Mouse (Mus musculus): ENCODE measurements around the gene Slc12a7. TPM values are rescaled to one million over a fixed set of nuclear protein-coding genes. Genes with fewer than 3 reads are reported as not detected.

Slc12a7 gene
- polyA plus RNA-seq, 1 experiment from 2014 or later, result 31.3 TPM

DNA sequence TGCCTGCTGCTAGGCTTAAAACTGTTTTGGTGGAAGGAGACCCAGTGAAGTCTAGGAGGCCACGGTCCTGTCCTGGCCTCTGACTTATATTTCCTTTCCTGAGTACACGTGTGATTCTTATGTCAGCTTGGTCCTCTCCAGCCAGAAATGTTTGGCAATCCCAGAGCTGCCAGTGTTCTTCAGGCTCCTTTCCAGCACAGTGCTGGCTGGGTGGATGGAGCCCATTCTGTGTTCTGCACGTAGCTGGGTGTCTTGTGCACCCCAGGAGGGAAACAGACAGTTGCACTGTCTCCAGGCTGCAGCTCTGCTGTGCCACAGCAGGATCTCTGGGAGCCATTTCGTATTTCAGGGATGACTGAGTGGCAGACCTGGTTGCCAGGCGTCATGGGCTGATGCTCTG lies 66.2 kb downstream of the Slc12a7 start:
- no peaks in the 10 kb centered on the region for H3K27me3 ChIP-seq (replicated peaks)
- H3K4me2 ChIP-seq (replicated peaks), result no peak overlapping the region
- H3K9ac ChIP-seq, result no peak overlapping the region
- H3K4me1 ChIP-seq, result no peaks in the 10 kb centered on the region
- no peak overlapping the region for H3K27ac ChIP-seq
- H3K9me3 ChIP-seq, result no peaks in the 10 kb centered on the region
- 90% methylated on average over 5 of the region's 5 CpGs for WGBS
- H3K36me3 ChIP-seq, result peaks cover 92% of the 10 kb centered on the region
- no peak for ATAC-seq (ENCODE audit: low FRiP score, low read depth)
- H3K4me3 ChIP-seq, result no peak overlapping the region

DNA sequence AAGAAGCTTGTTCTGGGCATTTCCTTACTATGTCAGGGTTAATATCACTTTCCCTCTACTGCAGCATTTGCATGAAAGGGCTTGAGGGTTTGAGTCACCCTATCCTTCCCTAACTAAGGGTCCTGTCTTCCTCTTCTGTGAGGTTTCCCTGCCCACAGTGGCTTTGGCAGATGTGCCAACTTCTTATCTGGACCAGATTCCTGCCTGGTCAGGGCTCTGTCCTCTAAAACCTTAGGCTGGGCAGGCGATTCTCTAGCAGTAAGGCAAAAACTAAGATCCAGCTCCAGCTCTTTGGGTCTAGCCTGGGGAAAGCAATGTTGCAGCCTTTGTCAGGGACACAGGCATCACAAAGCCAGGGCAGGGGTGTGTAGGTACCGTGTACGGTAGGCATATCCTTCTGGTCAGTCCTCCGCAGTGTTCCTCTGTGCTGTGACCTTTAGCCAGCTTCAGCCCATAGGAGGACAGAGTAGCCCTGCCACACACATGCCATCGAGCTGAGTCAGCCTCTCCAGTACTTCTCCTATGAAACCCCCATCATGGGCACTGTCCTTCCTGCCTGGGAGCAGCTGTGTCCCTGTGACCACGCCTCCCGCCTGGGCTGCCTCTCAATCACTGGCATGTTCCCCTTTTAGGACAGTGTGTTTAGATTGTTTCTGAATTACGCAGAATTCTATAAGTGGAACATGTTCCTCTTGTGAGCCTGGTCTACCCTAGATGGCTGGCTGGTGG lies 70.7 kb downstream of the Slc12a7 start:
- H3K9me3 ChIP-seq, result no peaks in the 10 kb centered on the region
- H3K4me1 ChIP-seq, result no peaks in the 10 kb centered on the region
- peaks cover 86% of the 10 kb centered on the region for H3K36me3 ChIP-seq
- no peak overlapping the region for H3K4me2 ChIP-seq (replicated peaks)
- no peak overlapping the region for H3K9ac ChIP-seq
- 92% methylated on average over 8 of the region's 8 CpGs for WGBS
- H3K4me3 ChIP-seq, result no peak overlapping the region
- no peak for ATAC-seq (ENCODE audit: low FRiP score, low read depth)
- no peaks in the 10 kb centered on the region for H3K27me3 ChIP-seq (replicated peaks)
- no peak overlapping the region for H3K27ac ChIP-seq

DNA sequence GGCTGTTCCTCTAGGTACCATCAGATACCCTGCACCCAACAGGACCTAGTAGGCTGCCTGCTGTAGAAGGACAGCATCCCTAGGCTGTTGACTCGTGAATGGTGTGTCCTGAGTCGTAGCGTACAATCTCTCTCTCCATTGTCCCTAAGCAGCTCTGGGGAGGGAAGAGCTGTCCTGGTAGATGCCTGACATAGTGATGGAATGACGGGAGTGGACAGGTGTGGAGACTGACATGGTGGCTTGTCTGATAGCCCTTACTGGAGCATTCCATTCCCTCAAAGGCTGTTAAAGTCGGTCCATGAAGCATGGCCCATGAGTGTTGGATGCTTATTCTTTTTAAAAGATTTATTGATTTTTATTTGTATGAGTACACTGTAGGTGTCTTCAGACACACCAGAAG lies 72.0 kb downstream of the Slc12a7 start:
- H3K4me2 ChIP-seq (replicated peaks), result no peak overlapping the region
- WGBS, result 95% methylated on average over 5 of the region's 5 CpGs
- no peak overlapping the region for H3K4me3 ChIP-seq
- H3K36me3 ChIP-seq, result peaks cover 87% of the 10 kb centered on the region
- H3K9me3 ChIP-seq, result no peaks in the 10 kb centered on the region
- no peak overlapping the region for H3K27ac ChIP-seq
- no peaks in the 10 kb centered on the region for H3K27me3 ChIP-seq (replicated peaks)
- ATAC-seq (ENCODE audit: low FRiP score, low read depth), result no peak
- no peak overlapping the region for H3K9ac ChIP-seq
- H3K4me1 ChIP-seq, result no peaks in the 10 kb centered on the region

DNA sequence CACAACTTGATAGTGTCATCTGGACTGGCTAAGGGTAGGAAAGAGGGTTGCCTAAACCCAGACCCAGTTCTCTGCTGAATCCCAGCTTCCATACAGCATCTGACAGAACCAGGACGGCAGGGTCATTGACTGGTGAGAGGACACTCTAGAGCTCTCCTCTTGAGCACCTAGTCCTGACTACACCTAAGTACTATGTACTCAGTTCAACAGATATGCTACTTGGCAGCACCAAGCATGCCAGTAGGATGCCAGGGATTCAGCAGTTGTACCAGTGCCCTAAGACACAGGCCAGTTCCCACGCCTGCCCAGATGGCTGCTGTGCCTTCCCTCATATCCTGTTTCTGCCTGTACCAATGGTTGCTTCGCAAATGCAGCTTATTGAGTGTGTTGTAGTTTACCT lies 80.0 kb downstream of the Slc12a7 start:
- no peak overlapping the region for H3K27ac ChIP-seq
- peaks cover 89% of the 10 kb centered on the region for H3K36me3 ChIP-seq
- H3K4me1 ChIP-seq, result no peaks in the 10 kb centered on the region
- WGBS, result 91% methylated on average over 3 of the region's 3 CpGs
- H3K4me2 ChIP-seq (replicated peaks), result no peak overlapping the region
- no peaks in the 10 kb centered on the region for H3K9me3 ChIP-seq
- no peak overlapping the region for H3K4me3 ChIP-seq
- no peaks in the 10 kb centered on the region for H3K27me3 ChIP-seq (replicated peaks)
- no peak overlapping the region for H3K9ac ChIP-seq
- no peak for ATAC-seq (ENCODE audit: low FRiP score, low read depth)

DNA sequence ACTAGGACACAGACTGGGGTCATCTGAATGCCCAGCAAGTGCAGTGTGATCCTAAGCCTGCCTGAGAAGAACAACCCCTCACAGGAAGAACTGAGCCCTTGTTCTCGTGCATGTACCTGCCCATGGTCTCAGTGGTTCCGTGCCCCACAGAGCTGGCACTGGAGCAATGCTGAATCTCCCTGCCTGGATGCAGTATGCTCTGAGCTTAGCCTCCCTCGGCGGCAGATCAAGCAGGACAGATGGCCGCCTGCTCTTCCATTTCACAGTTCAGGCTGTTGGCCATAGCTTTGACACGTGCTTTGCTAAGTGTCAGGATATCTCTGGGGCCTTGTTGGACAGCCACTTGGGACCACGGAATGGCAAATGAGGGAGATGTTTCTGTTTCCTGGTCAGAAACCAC lies 81.3 kb downstream of the Slc12a7 start:
- H3K9ac ChIP-seq, result no peak overlapping the region
- no peak overlapping the region for H3K27ac ChIP-seq
- no peaks in the 10 kb centered on the region for H3K4me1 ChIP-seq
- H3K27me3 ChIP-seq (replicated peaks), result no peaks in the 10 kb centered on the region
- H3K36me3 ChIP-seq, result peaks cover 78% of the 10 kb centered on the region
- no peaks in the 10 kb centered on the region for H3K9me3 ChIP-seq
- ATAC-seq (ENCODE audit: low FRiP score, low read depth), result no peak
- no peak overlapping the region for H3K4me3 ChIP-seq
- H3K4me2 ChIP-seq (replicated peaks), result no peak overlapping the region
- 92% methylated on average over 7 of the region's 7 CpGs for WGBS

DNA sequence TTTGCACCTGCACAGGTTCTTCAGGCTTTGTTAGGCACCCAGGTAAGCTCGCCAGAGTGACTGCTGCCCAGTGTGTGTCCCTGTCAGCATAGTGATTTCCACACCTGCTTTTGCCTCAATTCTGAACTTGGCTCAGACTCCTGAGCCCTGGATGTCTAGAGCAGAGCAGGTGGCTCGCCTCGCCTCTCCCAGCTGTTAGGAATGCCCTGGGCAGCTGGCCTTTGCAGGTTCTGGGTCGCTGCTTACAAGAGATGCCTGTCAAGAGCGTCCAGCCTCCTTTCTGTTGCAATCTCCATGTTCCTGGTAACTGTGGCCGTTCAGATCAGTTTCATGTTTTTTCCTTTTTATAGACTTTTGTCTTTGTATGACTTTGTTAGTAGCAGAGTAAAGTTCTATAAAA lies 83.4 kb downstream of the Slc12a7 start:
- no peak for ATAC-seq (ENCODE audit: low FRiP score, low read depth)
- Histone ChIP-seq H3K4me1 (no peaks in the 10 kb centered on the region), H3K4me3 (no peak overlapping the region), H3K4me2 (replicated peaks) (no peak overlapping the region), H3K27ac (no peak overlapping the region), H3K36me3 (peaks cover 57% of the 10 kb centered on the region), H3K27me3 (replicated peaks) (no peaks in the 10 kb centered on the region), H3K9me3 (no peaks in the 10 kb centered on the region), H3K9ac (no peak overlapping the region)
- WGBS, result 82% methylated on average over 6 of the region's 6 CpGs

DNA sequence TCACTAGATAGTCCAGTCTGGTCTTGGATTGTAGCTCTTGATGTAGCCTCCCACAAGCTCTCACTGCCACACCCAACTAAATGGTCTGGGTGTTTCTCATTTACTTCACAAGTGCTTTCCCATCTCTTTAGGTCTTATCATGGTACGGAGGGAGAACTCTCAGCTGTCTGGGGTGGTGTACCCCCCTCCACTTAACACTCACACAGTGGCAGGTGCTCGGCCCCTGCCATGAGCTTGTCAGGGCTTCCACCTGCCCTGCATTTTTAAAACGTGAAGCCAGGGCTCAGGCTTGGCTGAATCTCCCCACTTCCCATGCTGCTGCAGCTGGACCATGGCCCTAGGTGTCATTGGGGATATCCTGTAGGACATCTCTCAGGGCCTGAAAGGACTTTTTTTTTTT lies 86.0 kb downstream of the Slc12a7 start:
- no peaks in the 10 kb centered on the region for H3K27me3 ChIP-seq (replicated peaks)
- 72% methylated on average over 3 of the region's 3 CpGs for WGBS
- no peak overlapping the region for H3K4me3 ChIP-seq
- no peak overlapping the region for H3K27ac ChIP-seq
- peaks cover 34% of the 10 kb centered on the region; the same call in 1 of the 2 replicates for H3K36me3 ChIP-seq
- H3K4me1 ChIP-seq, result no peaks in the 10 kb centered on the region
- no peak for ATAC-seq (ENCODE audit: low FRiP score, low read depth)
- H3K9me3 ChIP-seq, result no peaks in the 10 kb centered on the region
- H3K9ac ChIP-seq, result no peak overlapping the region
- H3K4me2 ChIP-seq (replicated peaks), result no peak overlapping the region

DNA sequence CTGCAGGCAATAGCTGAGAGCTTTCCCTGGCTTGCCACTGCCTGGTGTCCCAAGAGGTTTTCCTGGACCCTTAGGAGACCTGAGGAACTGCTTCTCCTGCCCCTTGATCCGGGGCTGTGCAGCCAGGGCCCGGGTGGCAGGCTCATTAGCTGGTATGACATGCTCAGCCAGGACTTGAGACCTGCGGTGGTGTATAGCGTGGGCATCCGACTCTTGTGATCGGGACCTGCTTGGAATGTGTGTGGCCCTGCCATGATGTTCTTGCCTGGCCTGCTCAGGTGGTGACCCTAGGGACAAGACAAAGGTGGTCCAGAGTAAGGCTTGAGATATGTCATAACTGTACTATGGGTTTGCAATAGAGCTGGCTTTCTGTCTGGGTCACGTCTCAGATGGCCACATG lies 88.4 kb downstream of the Slc12a7 start:
- H3K9ac ChIP-seq, result no peak overlapping the region
- no peak overlapping the region for H3K4me3 ChIP-seq
- no peak overlapping the region for H3K27ac ChIP-seq
- no peaks in the 10 kb centered on the region for H3K4me1 ChIP-seq
- no peaks in the 10 kb centered on the region for H3K9me3 ChIP-seq
- peaks cover 12% of the 10 kb centered on the region; the same call in 1 of the 2 replicates for H3K36me3 ChIP-seq
- no peaks in the 10 kb centered on the region for H3K27me3 ChIP-seq (replicated peaks)
- H3K4me2 ChIP-seq (replicated peaks), result no peak overlapping the region
- ATAC-seq (ENCODE audit: low FRiP score, low read depth), result no peak
- 88% methylated on average over 7 of the region's 7 CpGs for WGBS

DNA sequence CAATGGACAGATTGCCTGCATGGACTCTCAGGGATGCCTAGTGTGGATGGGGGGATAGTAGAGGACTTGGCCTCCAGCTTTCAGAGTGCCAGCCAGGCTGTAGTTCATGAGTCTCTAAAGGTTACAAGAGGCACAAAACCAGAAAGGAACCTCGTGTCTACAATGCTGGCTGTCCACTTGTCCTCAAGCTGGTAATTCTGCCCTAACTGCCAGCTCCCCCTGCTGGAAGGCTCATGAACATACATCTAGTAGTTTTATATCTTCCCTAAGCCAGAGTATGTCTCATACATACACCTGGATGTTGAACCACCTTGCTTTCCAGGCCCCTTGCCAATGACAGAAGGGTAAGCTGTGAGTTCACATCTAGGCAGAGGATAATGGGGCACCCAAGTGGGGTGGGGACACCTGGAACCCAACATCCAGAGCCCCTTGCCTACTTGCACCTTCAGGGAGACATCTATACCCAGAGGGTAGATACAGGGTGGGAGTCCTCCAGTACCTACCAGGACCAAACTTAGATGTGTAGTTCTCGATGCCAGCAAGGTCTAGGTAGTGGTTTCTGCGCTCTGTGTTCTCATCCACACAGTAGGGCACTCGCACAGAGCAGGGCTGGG lies 89.4 kb downstream of the Slc12a7 start:
- no peaks in the 10 kb centered on the region for H3K4me1 ChIP-seq
- WGBS, result 70% methylated on average over 4 of the region's 4 CpGs
- H3K27ac ChIP-seq, result no peak overlapping the region
- H3K9me3 ChIP-seq, result no peaks in the 10 kb centered on the region
- no peaks in the 10 kb centered on the region for H3K27me3 ChIP-seq (replicated peaks)
- H3K36me3 ChIP-seq, result 0 out of 2 replicates have a peak, but pooled peaks cover 4% of the 10 kb centered on the region
- ATAC-seq (ENCODE audit: low FRiP score, low read depth), result peak; percentile 19; the same call in 1 of the 2 replicates
- no peak overlapping the region for H3K4me3 ChIP-seq
- H3K4me2 ChIP-seq (replicated peaks), result no peak overlapping the region
- no peak overlapping the region for H3K9ac ChIP-seq

DNA sequence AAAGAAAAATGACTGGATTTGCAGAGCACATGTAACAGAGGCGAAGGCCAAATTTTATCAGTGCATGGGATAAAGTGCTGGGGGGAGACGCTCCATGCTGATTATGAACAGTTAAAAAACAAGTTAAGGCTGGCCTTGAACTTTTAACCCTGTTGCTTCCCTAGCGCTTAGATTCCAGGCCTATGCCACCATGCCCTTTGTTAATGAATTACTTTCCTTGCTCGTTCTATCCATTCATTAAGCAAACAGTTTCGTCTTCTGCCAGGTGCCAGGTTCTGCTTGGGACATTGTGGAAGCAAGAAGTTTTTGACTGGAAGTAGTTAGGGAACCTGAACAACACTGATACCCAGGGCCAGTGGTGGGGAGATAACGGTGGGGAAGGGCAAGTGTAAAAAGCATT lies 90.8 kb downstream of the Slc12a7 start:
- 82% methylated on average over 6 of the region's 6 CpGs for WGBS
- ATAC-seq (ENCODE audit: low FRiP score, low read depth), result no peak
- no peaks in the 10 kb centered on the region for H3K36me3 ChIP-seq
- no peak overlapping the region for H3K9ac ChIP-seq
- no peaks in the 10 kb centered on the region for H3K9me3 ChIP-seq
- no peaks in the 10 kb centered on the region for H3K4me1 ChIP-seq
- no peak overlapping the region for H3K27ac ChIP-seq
- H3K4me2 ChIP-seq (replicated peaks), result no peak overlapping the region
- no peaks in the 10 kb centered on the region for H3K27me3 ChIP-seq (replicated peaks)
- no peak overlapping the region for H3K4me3 ChIP-seq

DNA sequence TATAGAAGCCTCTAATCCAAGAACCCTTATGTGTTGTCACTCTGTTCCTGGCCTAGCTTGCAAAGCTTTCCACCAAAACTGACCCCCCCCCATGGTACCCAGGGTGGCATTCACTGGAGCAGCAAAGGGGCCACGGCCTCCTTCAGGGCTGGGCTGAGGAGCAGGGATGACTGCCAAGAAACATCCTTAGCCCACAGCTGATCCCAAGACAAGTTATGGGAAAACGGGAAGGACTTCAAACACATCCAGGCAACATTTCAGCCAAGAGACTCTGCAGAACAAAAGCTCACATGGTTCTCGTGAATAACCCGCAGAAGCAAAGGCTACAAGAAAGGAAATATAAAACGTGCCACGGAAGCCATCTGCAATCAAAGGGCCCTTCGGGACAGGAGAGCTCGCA lies 94.3 kb downstream of the Slc12a7 start:
- Histone ChIP-seq H3K9ac (no peak overlapping the region), H3K27ac (no peak overlapping the region), H3K4me3 (no peak overlapping the region), H3K9me3 (no peaks in the 10 kb centered on the region), H3K27me3 (replicated peaks) (no peaks in the 10 kb centered on the region), H3K36me3 (no peaks in the 10 kb centered on the region), H3K4me1 (no peaks in the 10 kb centered on the region), H3K4me2 (replicated peaks) (no peak overlapping the region)
- ATAC-seq (ENCODE audit: low FRiP score, low read depth), result no peak
- WGBS, result 76% methylated on average over 8 of the region's 8 CpGs

DNA sequence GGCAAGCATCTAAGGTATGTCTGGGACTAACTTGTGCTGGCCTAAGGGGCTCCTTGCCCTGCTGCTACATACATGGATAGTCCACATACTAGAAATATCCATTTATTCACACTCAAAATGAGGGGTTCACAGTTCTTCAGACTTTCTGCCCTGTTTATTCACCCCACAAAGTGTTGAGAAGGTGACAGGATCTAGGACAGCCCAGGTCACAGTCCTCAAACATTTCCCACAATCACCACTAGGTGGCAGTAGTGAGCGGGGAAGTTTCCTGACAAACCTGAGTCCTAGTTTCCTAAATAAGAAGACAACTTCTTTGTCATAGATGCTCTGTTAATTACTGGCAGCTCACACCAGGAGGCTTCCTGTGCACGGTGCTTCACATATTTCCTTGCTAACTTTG lies 98.6 kb downstream of the Slc12a7 start:
- peak; percentile 25; the same call in 1 of the 2 replicates for ATAC-seq (ENCODE audit: low FRiP score, low read depth)
- no peak overlapping the region for H3K4me3 ChIP-seq

DNA sequence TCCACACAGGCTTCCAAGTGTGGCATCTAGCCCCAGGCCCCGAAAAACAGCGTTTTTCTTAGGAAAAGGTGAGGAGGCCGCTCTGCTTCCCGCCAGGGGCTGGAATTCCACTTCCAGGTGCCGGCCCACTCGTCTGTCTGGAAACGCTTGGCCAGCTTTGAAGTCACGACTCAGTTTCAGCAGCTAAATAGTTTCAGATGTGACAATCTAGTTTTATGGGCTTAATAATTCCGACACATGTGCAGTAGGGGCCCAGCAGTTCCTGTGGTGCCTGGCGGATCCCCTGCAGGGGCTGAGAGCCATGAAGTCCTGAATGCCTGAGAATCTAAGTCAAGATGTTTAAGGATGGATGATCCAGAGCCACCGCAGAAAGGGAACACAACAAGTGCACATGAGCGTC lies 100.9 kb downstream of the Slc12a7 start:
- no peaks in the 10 kb centered on the region for H3K36me3 ChIP-seq
- no peak overlapping the region for H3K27ac ChIP-seq
- ATAC-seq (ENCODE audit: low FRiP score, low read depth), result no peak
- no peaks in the 10 kb centered on the region for H3K9me3 ChIP-seq
- WGBS, result 58% methylated on average over 12 of the region's 12 CpGs
- H3K4me2 ChIP-seq (replicated peaks), result no peak overlapping the region
- H3K4me3 ChIP-seq, result no peak overlapping the region
- H3K4me1 ChIP-seq, result peaks cover 6% of the 10 kb centered on the region; the same call in 1 of the 2 replicates
- no peak overlapping the region for H3K9ac ChIP-seq
- H3K27me3 ChIP-seq (replicated peaks), result no peaks in the 10 kb centered on the region

More for the DNA sequence above, 98.6 kb downstream of the Slc12a7 start:
- Histone ChIP-seq H3K9ac (no peak overlapping the region), H3K9me3 (no peaks in the 10 kb centered on the region), H3K4me2 (replicated peaks) (no peak overlapping the region), H3K27me3 (replicated peaks) (no peaks in the 10 kb centered on the region), H3K36me3 (no peaks in the 10 kb centered on the region), H3K27ac (no peak overlapping the region), H3K4me1 (peaks cover 6% of the 10 kb centered on the region; the same call in 1 of the 2 replicates)
- 3% methylated on average over 2 of the region's 2 CpGs for WGBS
